Mouse (Mus musculus) layer of hippocampus, postnatal 25 days (tissue): Measurements from ENCODE around the gene Rergl. TPM values are rescaled to one million over a fixed set of nuclear protein-coding genes. Genes with fewer than 3 reads are reported as not detected.

Experiments
- DNase-seq, 2 experiments: peaks; one replicate each; pipeline ENCODE4 v3.0.0; 2022; ENCODE audit warnings: mixed read lengths in 2 of 2, low spot score in 1 of 2; ENCODE audit errors: extremely low spot score in 1 of 2
- total RNA-seq, 2 experiments: library from RNA; stranded (reverse); gene quantifications; 2 replicates each; pipeline ENCODE4 v1.2.3; 2021

Gene Rergl
- not detected for total RNA-seq

GRCm38 (mm10) chr6:139501876-139502275 lies at the start of gene Rergl:
Rergl (minus strand) TSS chr6:139501976.
- DNase-seq = no peak

- DNase-seq = peak in 1 of 2 experiments; percentile 9
These were observed 36.7 kb upstream of the Rergl start for GRCm38 (mm10) chr6:139538469-139538868.

GRCm38 (mm10) chr6:139525406-139525805 lies 23.6 kb upstream of the Rergl start:
- no peak for DNase-seq

- DNase-seq = no peak
These were observed 22.5 kb upstream of the Rergl start for GRCm38 (mm10) chr6:139524288-139524687.

DNA sequence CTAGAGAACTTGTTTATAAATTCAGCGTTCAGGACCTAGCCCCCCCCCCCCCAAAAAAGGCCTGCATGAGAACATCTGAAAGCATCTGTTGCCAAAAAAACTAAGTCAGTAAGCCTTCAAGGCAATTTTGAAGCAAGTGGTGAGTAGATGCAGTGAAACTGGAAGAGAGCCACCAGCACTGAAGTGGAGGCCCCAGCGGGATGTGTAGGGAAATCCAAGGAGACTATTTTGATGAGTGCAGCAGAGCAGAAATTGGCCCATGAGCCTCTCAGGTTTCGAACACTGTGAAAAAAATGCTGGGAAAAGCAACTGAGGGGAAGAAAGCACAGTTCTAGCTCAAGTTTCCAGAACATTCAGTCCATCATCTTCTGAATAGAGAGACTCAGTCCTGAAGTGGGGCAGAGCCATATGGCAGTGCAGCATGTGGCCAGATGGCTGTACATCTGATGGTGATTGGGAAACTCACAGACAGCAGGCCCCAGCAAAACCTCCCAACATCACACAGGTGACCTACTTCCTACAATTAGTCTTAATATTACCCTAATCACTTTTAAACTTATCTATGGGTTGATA lies 13.2 kb upstream of the Rergl start:
- no peak for DNase-seq

- DNase-seq = no peak
These were observed 22.0 kb downstream of the Rergl start for GRCm38 (mm10) chr6:139479730-139480129.

DNA sequence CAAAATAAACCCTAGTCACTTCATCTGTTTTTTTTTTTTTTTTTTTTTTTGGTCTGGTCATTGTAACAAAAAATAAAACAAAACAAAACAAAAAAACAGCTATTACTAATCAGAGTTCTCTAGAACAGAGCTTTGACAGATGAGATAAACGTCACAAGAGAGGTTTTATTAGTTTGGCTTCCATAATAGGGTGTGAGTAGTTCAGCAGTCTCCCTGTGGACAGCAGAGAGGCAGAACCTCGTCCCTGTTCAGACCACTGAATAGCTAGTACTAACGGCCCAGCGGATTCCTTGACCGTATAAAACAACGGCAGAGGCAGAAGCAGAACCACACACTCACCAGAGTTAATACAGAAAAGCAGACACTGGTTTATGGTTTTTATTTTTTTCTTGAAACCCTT lies 36.8 kb downstream of the Rergl start:
- DNase-seq = no peak

- no peak for DNase-seq
These were observed 37.5 kb downstream of the Rergl start for GRCm38 (mm10) chr6:139464292-139464691.

DNA sequence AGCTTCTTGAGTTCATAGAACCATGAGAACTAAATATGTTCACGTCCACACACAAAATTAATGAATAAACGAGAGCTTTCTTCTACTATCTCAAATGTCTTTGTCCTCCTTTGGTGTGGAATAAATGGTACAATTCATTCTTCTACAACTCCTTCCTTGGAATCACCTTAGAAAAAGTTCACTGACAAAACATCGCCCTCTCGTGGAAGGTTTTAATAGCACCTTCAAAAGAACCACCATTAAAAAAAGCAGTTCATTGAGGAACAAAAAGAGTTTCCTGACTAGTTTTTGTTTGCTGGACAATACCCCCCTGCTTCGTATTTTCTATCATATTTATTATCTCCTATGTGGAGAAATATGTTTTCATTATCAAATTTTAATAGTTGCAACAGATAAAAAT lies 40.7 kb downstream of the Rergl start:
- peak in 1 of 2 experiments; percentile 14 for DNase-seq

DNA sequence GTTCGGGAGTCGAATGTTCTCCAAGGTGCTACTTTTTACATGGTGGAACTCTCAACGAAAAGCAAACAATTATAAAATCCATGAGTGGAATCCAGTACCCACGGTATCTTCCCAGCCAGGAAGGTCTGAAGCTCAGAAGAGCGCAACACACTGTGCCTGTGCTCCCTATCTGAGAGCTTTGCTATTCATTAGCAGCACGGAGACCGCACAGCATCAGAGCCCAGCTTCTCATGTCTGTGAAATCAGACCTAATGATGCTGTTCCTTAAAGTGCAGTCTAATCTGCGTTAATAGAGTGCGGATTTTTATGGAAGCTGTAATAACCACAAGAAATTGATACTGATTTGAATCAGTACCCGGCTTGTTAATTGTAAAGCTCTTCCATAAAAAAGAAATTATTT lies 41.3 kb downstream of the Rergl start:
- DNase-seq = no peak

GRCm38 (mm10) chr6:139443999-139444398 lies 57.8 kb downstream of the Rergl start:
- no peak for DNase-seq

Other genes with a start within 250 kb of the Rergl start
- under 1 TPM; 0.20 to 0.21 TPM for gene Pik3c2g, start 85.2 kb upstream of the Rergl start, total RNA-seq